Mouse (Mus musculus): Measurements from ENCODE around the gene Cacna1d. TPM values are rescaled to one million over a fixed set of nuclear protein-coding genes. Genes with fewer than 3 reads are reported as not detected.

Cacna1d gene
- polyA plus RNA-seq, 1 experiment from 2014 or later, result 1.5 TPM

- no peak overlapping the region for H3K9ac ChIP-seq (ENCODE audit: low read depth, low read length)
- 75% methylated on average over 10 of the region's 10 CpGs for WGBS
- ATAC-seq, result no peak
- no peak overlapping the region for H3K4me3 ChIP-seq (ENCODE audit: low read depth, low read length)
- H3K27me3 ChIP-seq (replicated peaks; ENCODE audit: control insufficient read depth, insufficient read depth, low read length), result no peaks in the 10 kb centered on the region
- no peak overlapping the region for H3K4me2 ChIP-seq (replicated peaks; ENCODE audit: low read depth)
- no peaks in the 10 kb centered on the region for H3K9me3 ChIP-seq (ENCODE audit: control insufficient read depth)
- no peaks in the 10 kb centered on the region for H3K36me3 ChIP-seq (ENCODE audit: control insufficient read depth, insufficient read depth)
- H3K27ac ChIP-seq (ENCODE audit: low read depth, low read length), result no peak overlapping the region
- no peak for TF ChIP-seq CTCF (IDR thresholded peaks at IDR 0.05; ENCODE audit: low read depth)
- H3K4me1 ChIP-seq (replicated peaks; ENCODE audit: control insufficient read depth, insufficient read depth, low read length), result no peaks in the 10 kb centered on the region
Observed at GRCm38 (mm10) chr14:30317616-30318015, 173.6 kb downstream of the Cacna1d start.

- Histone ChIP-seq H3K9ac (ENCODE audit: low read depth, low read length) (no peak overlapping the region), H3K27me3 (replicated peaks; ENCODE audit: control insufficient read depth, insufficient read depth, low read length) (no peaks in the 10 kb centered on the region), H3K4me2 (replicated peaks; ENCODE audit: low read depth) (no peak overlapping the region), H3K9me3 (ENCODE audit: control insufficient read depth) (no peaks in the 10 kb centered on the region), H3K4me3 (ENCODE audit: low read depth, low read length) (no peak overlapping the region), H3K27ac (ENCODE audit: low read depth, low read length) (no peak overlapping the region), H3K36me3 (ENCODE audit: control insufficient read depth, insufficient read depth) (no peaks in the 10 kb centered on the region), H3K4me1 (replicated peaks; ENCODE audit: control insufficient read depth, insufficient read depth, low read length) (no peaks in the 10 kb centered on the region)
- no peak for TF ChIP-seq CTCF (IDR thresholded peaks at IDR 0.05; ENCODE audit: low read depth)
- ATAC-seq, result no peak
- 74% methylated on average over 13 of the region's 13 CpGs for WGBS
Observed at GRCm38 (mm10) chr14:30311206-30311889, 179.9 kb downstream of the Cacna1d start.

GRCm38 (mm10) chr14:30310236-30310635 is 181.0 kb downstream of the Cacna1d start:
- H3K4me2 ChIP-seq (replicated peaks; ENCODE audit: low read depth), result no peak overlapping the region
- H3K9me3 ChIP-seq (ENCODE audit: control insufficient read depth), result no peaks in the 10 kb centered on the region
- no peak for TF ChIP-seq CTCF (IDR thresholded peaks at IDR 0.05; ENCODE audit: low read depth)
- H3K36me3 ChIP-seq (ENCODE audit: control insufficient read depth, insufficient read depth), result no peaks in the 10 kb centered on the region
- H3K9ac ChIP-seq (ENCODE audit: low read depth, low read length), result no peak overlapping the region
- no peaks in the 10 kb centered on the region for H3K4me1 ChIP-seq (replicated peaks; ENCODE audit: control insufficient read depth, insufficient read depth, low read length)
- 83% methylated on average over 10 of the region's 10 CpGs for WGBS
- ATAC-seq, result no peak
- H3K27me3 ChIP-seq (replicated peaks; ENCODE audit: control insufficient read depth, insufficient read depth, low read length), result no peaks in the 10 kb centered on the region
- H3K4me3 ChIP-seq (ENCODE audit: low read depth, low read length), result no peak overlapping the region
- no peak overlapping the region for H3K27ac ChIP-seq (ENCODE audit: low read depth, low read length)

GRCm38 (mm10) chr14:30306221-30306620 is 185.0 kb downstream of the Cacna1d start:
- ATAC-seq, result no peak
- H3K9ac ChIP-seq (ENCODE audit: low read depth, low read length), result no peak overlapping the region
- no peak for TF ChIP-seq CTCF (IDR thresholded peaks at IDR 0.05; ENCODE audit: low read depth)
- 81% methylated on average over 6 of the region's 6 CpGs for WGBS
- no peaks in the 10 kb centered on the region for H3K9me3 ChIP-seq (ENCODE audit: control insufficient read depth)
- no peaks in the 10 kb centered on the region for H3K4me1 ChIP-seq (replicated peaks; ENCODE audit: control insufficient read depth, insufficient read depth, low read length)
- no peaks in the 10 kb centered on the region for H3K36me3 ChIP-seq (ENCODE audit: control insufficient read depth, insufficient read depth)
- H3K27ac ChIP-seq (ENCODE audit: low read depth, low read length), result no peak overlapping the region
- no peaks in the 10 kb centered on the region for H3K27me3 ChIP-seq (replicated peaks; ENCODE audit: control insufficient read depth, insufficient read depth, low read length)
- H3K4me2 ChIP-seq (replicated peaks; ENCODE audit: low read depth), result no peak overlapping the region
- no peak overlapping the region for H3K4me3 ChIP-seq (ENCODE audit: low read depth, low read length)

GRCm38 (mm10) chr14:30299946-30300345 is 191.3 kb downstream of the Cacna1d start:
- no peaks in the 10 kb centered on the region for H3K9me3 ChIP-seq (ENCODE audit: control insufficient read depth)
- TF ChIP-seq CTCF (IDR thresholded peaks at IDR 0.05; ENCODE audit: low read depth), result no peak
- 86% methylated on average over 7 of the region's 7 CpGs for WGBS
- no peak overlapping the region for H3K27ac ChIP-seq (ENCODE audit: low read depth, low read length)
- no peaks in the 10 kb centered on the region for H3K36me3 ChIP-seq (ENCODE audit: control insufficient read depth, insufficient read depth)
- ATAC-seq, result no peak
- no peak overlapping the region for H3K4me2 ChIP-seq (replicated peaks; ENCODE audit: low read depth)
- no peak overlapping the region for H3K4me3 ChIP-seq (ENCODE audit: low read depth, low read length)
- no peaks in the 10 kb centered on the region for H3K27me3 ChIP-seq (replicated peaks; ENCODE audit: control insufficient read depth, insufficient read depth, low read length)
- no peaks in the 10 kb centered on the region for H3K4me1 ChIP-seq (replicated peaks; ENCODE audit: control insufficient read depth, insufficient read depth, low read length)
- H3K9ac ChIP-seq (ENCODE audit: low read depth, low read length), result no peak overlapping the region

- no peaks in the 10 kb centered on the region for H3K27me3 ChIP-seq (replicated peaks; ENCODE audit: control insufficient read depth, insufficient read depth, low read length)
- H3K9ac ChIP-seq (ENCODE audit: low read depth, low read length), result no peak overlapping the region
- no peaks in the 10 kb centered on the region for H3K9me3 ChIP-seq (ENCODE audit: control insufficient read depth)
- WGBS, result 93% methylated on average over 11 of the region's 11 CpGs
- no peak overlapping the region for H3K4me3 ChIP-seq (ENCODE audit: low read depth, low read length)
- H3K36me3 ChIP-seq (ENCODE audit: control insufficient read depth, insufficient read depth), result no peaks in the 10 kb centered on the region
- no peak for TF ChIP-seq CTCF (IDR thresholded peaks at IDR 0.05; ENCODE audit: low read depth)
- H3K27ac ChIP-seq (ENCODE audit: low read depth, low read length), result no peak overlapping the region
- no peak overlapping the region for H3K4me2 ChIP-seq (replicated peaks; ENCODE audit: low read depth)
- no peak for ATAC-seq
- no peaks in the 10 kb centered on the region for H3K4me1 ChIP-seq (replicated peaks; ENCODE audit: control insufficient read depth, insufficient read depth, low read length)
Observed at GRCm38 (mm10) chr14:30297492-30297891, 193.8 kb downstream of the Cacna1d start.

- Histone ChIP-seq H3K4me1 (replicated peaks; ENCODE audit: control insufficient read depth, insufficient read depth, low read length) (no peaks in the 10 kb centered on the region), H3K27ac (ENCODE audit: low read depth, low read length) (no peak overlapping the region), H3K27me3 (replicated peaks; ENCODE audit: control insufficient read depth, insufficient read depth, low read length) (no peaks in the 10 kb centered on the region), H3K9ac (ENCODE audit: low read depth, low read length) (no peak overlapping the region), H3K9me3 (ENCODE audit: control insufficient read depth) (no peaks in the 10 kb centered on the region), H3K4me2 (replicated peaks; ENCODE audit: low read depth) (no peak overlapping the region), H3K36me3 (ENCODE audit: control insufficient read depth, insufficient read depth) (no peaks in the 10 kb centered on the region), H3K4me3 (ENCODE audit: low read depth, low read length) (no peak overlapping the region)
- no peak for ATAC-seq
- no peak for TF ChIP-seq CTCF (IDR thresholded peaks at IDR 0.05; ENCODE audit: low read depth)
- 36% methylated on average over 1 of the region's 1 CpGs for WGBS
Observed at GRCm38 (mm10) chr14:30292135-30292463, 199.2 kb downstream of the Cacna1d start.

Measured in intestine, postnatal 0 days (tissue).